Mouse (Mus musculus) liver, postnatal 0 days (tissue): ENCODE results near the gene Gm9821. TPM values are rescaled to one million over a fixed set of nuclear protein-coding genes. Genes with fewer than 3 reads are reported as not detected.

ENCODE experiments used
- ATAC-seq: fragments of 200-750 bp; cut with Nextera tagmentation; 2 replicates; pipeline ENCODE4 v1.8.0; 2017; ENCODE audit warnings: mild to moderate bottlenecking, moderate library complexity
- DNase-seq: peaks from one replicate; pipeline ENCODE4 v3.0.0-alpha.2; 2016
- H3K27ac ChIP-seq: fragments of 300-500 bp; sonication (generic); 2 replicates; pipeline ENCODE4 v1.5.1; 2014; ENCODE audit warnings: antibody characterized with exemption, moderate library complexity, mild to moderate bottlenecking, low read depth
- H3K27me3 ChIP-seq: fragments of 300-500 bp; sonication (generic); 2 replicates; pipeline ENCODE4 v1.6.1; 2014; ENCODE audit warnings: low read length, control low read depth, mixed read lengths; ENCODE audit not compliant: insufficient read depth
- H3K36me3 ChIP-seq: fragments of 300-500 bp; sonication (generic); replicated peaks from 2 replicates; pipeline ENCODE4 v1.6.1; 2014; ENCODE audit warnings: mild to moderate bottlenecking, control low read depth, low read length, moderate library complexity, mixed read lengths; ENCODE audit not compliant: insufficient read depth
- H3K4me1 ChIP-seq: fragments of 300-500 bp; sonication (generic); 2 replicates; pipeline ENCODE4 v1.6.1; 2014; ENCODE audit warnings: antibody characterized with exemption, mild to moderate bottlenecking, control low read depth; ENCODE audit not compliant: insufficient read depth
- H3K4me2 ChIP-seq: fragments of 300-500 bp; sonication (generic); 2 replicates; pipeline ENCODE4 v1.6.1; 2014; ENCODE audit warnings: low read depth, mild to moderate bottlenecking, low read length, moderate library complexity, mixed read lengths
- H3K4me3 ChIP-seq: fragments of 300-500 bp; sonication (generic); 2 replicates; pipeline ENCODE4 v1.5.1; 2014; ENCODE audit warnings: low read depth, low read length
- H3K9ac ChIP-seq: fragments of 300-500 bp; sonication (generic); replicated peaks from 2 replicates; pipeline ENCODE4 v1.6.1; 2014; ENCODE audit warnings: mild to moderate bottlenecking, moderate library complexity
- H3K9me3 ChIP-seq: fragments of 300-500 bp; sonication (generic); 2 replicates; pipeline ENCODE4 v1.6.1; 2016; ENCODE audit warnings: mild to moderate bottlenecking, control low read depth, low read length, mixed read lengths
- CTCF ChIP-seq: sonication (generic); IDR thresholded peaks from 2 replicates; pipeline ENCODE4 v1.5.1; 2016; ENCODE audit warnings: antibody characterized with exemption, low read depth
- EP300 ChIP-seq: IDR thresholded peaks from 2 replicates; pipeline ENCODE4 v1.6.1; 2016; ENCODE audit warnings: antibody characterized with exemption, low read depth, mild to moderate bottlenecking
- WGBS: fragments of 180-500 bp; shearing (Covaris S2); extraction: QIAGEN DNeasy Blood & Tissue Kit; methylation state at CpG from one replicate; pipeline ENCODE4 v1.1.7; 2014; ENCODE audit not compliant: insufficient replicate concordance; 5-methylcytosine and 5-hydroxymethylcytosine counted together
- polyA plus RNA-seq: library from polyadenylated mRNA; unstranded; fragments of >200 nt; fragmentation: Nextera tagmentation; extraction: Ambion mirVana; gene quantifications from 2 replicates; pipeline ENCODE4 v1.2.1, GENCODE M21; 2015

Gm9821 gene
- polyA plus RNA-seq, 1 experiment from 2014 or later = 0.20 TPM

DNA sequence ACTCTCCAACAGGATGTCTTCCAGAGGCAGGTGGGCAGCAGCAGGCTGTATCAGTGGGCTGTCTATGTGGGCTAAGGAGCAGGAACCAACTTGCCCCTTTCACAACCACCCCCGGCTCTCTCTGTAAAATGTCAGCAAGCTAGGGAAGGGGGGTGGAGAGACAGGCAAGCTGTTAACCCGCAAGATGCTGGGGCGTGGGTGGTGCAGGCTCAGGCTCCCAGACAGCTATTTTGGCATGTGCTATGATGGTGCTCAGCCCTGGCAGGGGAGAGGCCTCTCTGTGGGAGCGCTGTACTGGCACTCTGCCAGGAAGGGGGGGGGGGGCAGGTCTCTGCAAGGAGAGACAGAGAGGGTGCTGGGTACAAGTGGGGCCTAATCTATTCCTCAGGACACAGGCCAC lies 11.6 kb downstream of the Gm9821 start:
- ATAC-seq = peak; percentile 50
- TF ChIP-seq EP300 (no peak), CTCF (no peak)
- H3K27ac ChIP-seq = peak overlapping the region; percentile 34; the same call in 1 of the 2 replicates
- DNase-seq = peak; percentile 71
- no peaks in the 10 kb centered on the region; the same call in none of the 2 replicates for H3K36me3 ChIP-seq
- peaks cover 77% of the 10 kb centered on the region for H3K4me1 ChIP-seq
- no peak overlapping the region; the same call in 1 of the 2 replicates for H3K9ac ChIP-seq
- H3K27me3 ChIP-seq = no peaks in the 10 kb centered on the region
- 3% methylated on average over 4 of the region's 4 CpGs for WGBS
- H3K4me2 ChIP-seq = peak overlapping the region; percentile 48
- no peaks in the 10 kb centered on the region for H3K9me3 ChIP-seq
- H3K4me3 ChIP-seq = no peak overlapping the region

DNA sequence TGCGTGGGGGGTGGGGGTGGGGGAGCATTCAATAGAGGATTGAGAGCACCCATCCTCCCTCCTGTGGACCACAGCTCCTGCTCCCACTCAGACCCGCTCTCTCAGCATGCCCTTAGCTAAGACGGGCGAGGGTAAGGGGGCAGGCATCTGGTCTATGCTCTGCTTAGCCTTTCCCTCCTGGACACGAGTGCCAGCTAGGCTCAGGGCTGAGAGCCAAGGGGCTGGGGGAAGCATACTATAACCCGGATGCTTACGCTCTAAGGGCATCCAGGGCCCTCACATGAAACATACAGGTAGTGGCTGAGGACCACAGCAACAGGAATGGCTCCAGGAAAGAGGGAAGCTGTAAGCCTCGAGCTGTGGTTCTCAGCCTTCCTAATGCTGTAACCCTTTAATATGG lies 12.5 kb downstream of the Gm9821 start:
- WGBS = 73% methylated on average over 8 of the region's 8 CpGs
- DNase-seq = no peak
- H3K9ac ChIP-seq = no peak overlapping the region
- H3K9me3 ChIP-seq = no peaks in the 10 kb centered on the region
- peaks cover 82% of the 10 kb centered on the region for H3K4me1 ChIP-seq
- TF ChIP-seq CTCF = no peak
- no peak overlapping the region for H3K27ac ChIP-seq
- H3K36me3 ChIP-seq = no peaks in the 10 kb centered on the region; the same call in none of the 2 replicates
- no peak for ATAC-seq
- H3K27me3 ChIP-seq = no peaks in the 10 kb centered on the region
- no peak overlapping the region for H3K4me2 ChIP-seq
- no peak overlapping the region for H3K4me3 ChIP-seq

DNA sequence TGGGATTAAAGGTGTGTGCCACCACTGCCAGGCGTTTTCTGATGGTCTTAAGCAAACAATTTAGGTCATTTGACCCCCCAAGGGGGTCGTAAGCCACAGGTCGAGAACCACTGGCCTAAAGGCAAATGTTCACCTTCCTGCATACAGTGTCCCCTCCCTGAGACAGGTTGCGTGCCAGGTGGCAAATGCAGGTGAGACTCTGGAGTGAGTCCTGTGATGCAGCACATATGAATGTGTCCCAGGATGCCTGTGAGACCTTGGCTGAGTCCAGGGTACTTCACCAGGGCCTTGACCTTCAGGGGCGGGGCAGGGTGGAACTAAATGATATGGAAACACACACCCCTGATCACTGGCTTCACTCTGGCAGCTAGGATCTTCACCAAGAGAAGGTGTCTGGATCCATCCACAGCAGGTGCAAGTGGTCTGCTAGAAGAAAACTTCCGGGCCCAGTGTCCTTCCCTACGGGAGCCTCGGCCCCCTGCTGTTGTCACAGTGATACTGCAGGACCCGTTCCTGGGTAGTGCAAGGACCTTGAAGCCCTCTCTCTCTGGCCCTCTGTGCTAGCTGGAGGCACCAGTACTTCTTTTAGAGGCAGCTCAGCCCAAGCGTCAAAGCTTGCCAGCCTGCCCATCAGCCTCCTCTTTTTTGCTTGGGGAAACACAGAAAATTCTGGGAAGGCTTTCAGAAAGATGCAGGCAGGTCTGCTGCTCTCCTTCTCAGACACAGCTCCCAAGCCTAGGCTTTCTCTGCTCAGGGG lies 13.4 kb downstream of the Gm9821 start:
- no peak overlapping the region for H3K4me3 ChIP-seq
- no peaks in the 10 kb centered on the region for H3K9me3 ChIP-seq
- no peaks in the 10 kb centered on the region for H3K27me3 ChIP-seq
- H3K4me2 ChIP-seq = no peak overlapping the region
- no peak for TF ChIP-seq EP300
- peak; percentile 84 for TF ChIP-seq CTCF
- no peak overlapping the region for H3K27ac ChIP-seq
- 43% methylated on average over 10 of the region's 10 CpGs for WGBS
- no peak for ATAC-seq
- peaks cover 79% of the 10 kb centered on the region for H3K4me1 ChIP-seq
- H3K9ac ChIP-seq = peak overlapping the region; percentile 38
- peak; percentile 71 for DNase-seq
- no peaks in the 10 kb centered on the region; the same call in none of the 2 replicates for H3K36me3 ChIP-seq

DNA sequence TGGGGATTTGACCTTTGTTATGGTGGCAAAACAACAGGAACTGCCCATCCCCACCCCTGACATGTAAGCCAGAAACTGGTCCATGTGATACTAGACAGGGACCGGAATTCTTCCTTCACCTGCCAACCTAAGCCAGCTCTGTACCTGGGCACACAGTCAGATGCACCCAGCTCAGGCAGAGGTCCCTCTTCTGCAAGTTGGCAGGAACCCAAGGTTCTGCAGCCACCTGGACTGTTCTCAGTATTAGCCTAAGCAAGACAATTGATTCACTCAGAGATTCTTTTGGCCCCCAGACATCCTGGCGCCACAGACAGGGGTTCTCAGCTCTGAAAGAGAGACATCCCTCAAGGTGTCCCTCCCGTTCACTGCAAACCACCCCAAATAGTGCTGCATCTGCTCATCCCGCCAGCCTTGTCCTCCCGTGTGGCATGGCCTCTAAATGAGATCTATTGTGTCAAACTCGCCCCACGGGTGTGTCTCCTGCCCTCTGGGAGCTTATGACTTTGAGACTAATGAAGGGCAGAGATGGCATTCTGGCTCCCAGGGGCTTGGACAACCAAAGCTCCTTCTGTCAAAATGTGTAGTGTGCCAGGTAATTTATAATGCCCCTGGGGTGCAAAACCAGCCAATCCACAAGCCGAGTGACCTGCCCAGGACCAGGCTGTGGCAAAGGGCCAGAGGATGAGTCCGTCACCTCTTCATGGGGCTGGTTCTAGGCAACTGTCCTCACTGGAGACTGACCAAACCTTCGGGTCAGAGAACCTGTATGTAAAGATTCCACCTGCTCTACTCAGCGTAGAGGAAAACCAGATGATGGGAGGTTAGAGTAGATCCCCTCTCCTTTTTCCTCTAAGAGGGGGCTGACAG lies 14.3 kb downstream of the Gm9821 start:
- no peak for TF ChIP-seq CTCF
- no peak for TF ChIP-seq EP300
- no peaks in the 10 kb centered on the region; the same call in none of the 2 replicates for H3K36me3 ChIP-seq
- H3K4me2 ChIP-seq = no peak overlapping the region
- H3K4me1 ChIP-seq = peaks cover 73% of the 10 kb centered on the region
- peak overlapping the region; percentile 38; the same call in 1 of the 2 replicates for H3K9ac ChIP-seq
- H3K27ac ChIP-seq = no peak overlapping the region
- no peaks in the 10 kb centered on the region for H3K9me3 ChIP-seq
- WGBS = 73% methylated on average over 11 of the region's 11 CpGs
- DNase-seq (no peak), ATAC-seq (no peak)
- no peak overlapping the region for H3K4me3 ChIP-seq
- H3K27me3 ChIP-seq = no peaks in the 10 kb centered on the region

DNA sequence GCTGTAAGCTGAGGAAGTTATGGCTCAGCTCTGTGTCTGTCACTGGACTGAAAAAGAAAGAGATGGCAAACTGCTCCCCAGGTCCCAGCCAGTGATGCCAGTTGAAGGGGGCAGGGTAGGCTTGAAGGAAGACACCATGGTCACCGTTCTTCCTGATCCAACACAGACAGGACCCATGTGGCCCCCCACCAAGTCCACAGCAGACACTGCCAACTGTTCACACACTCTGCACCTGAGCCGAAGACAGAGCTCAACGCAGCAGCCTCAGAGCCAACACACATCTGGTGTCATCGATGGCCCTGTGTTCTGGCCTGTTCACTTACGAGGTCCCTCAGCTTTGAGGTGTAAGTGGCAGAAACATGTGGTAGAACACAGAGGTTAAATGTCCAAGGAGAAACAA lies 15.0 kb downstream of the Gm9821 start:
- Histone ChIP-seq H3K9ac (no peak overlapping the region), H3K4me1 (peaks cover 66% of the 10 kb centered on the region), H3K27me3 (no peaks in the 10 kb centered on the region; the same call in 1 of the 2 replicates), H3K9me3 (no peaks in the 10 kb centered on the region), H3K27ac (no peak overlapping the region), H3K4me3 (no peak overlapping the region), H3K36me3 (no peaks in the 10 kb centered on the region; the same call in none of the 2 replicates), H3K4me2 (no peak overlapping the region)
- no peak for ATAC-seq
- WGBS = 91% methylated on average over 5 of the region's 5 CpGs
- DNase-seq = no peak
- TF ChIP-seq CTCF (no peak), EP300 (no peak)
